Mouse (Mus musculus) spleen, postnatal 10 days (tissue): ENCODE data around the gene Gm10643.

Experiments used
- DNase-seq, 2 experiments: peaks; one replicate each; pipeline ENCODE4 v3.0.0; 2021 to 2022; ENCODE audit warnings: low spot score in 2 of 2

Gm10643 gene

DNA sequence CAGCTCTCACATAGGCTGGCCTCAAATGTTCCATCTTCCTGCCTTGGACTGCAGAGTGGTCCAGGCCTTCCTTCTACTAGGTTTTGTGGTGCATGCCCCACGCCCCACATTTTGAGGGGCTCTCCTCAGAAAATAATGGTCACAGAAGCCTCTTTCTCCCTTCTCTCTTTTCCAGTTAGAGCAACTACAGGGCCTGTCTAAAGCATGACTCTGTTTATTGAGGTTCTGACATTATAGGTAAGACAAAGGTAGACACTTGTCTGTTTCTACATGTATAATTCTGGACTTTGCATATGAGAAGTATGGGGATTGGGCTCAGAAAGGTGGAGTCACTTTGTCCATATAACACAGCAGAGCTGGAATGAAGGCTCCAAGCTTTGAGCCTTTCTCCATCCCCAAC, at the start of gene Gm10643:
Gm10643 (minus strand) TSS at position 101 of the 400 bp plus-strand sequence.
- DNase-seq: no peak

DNA sequence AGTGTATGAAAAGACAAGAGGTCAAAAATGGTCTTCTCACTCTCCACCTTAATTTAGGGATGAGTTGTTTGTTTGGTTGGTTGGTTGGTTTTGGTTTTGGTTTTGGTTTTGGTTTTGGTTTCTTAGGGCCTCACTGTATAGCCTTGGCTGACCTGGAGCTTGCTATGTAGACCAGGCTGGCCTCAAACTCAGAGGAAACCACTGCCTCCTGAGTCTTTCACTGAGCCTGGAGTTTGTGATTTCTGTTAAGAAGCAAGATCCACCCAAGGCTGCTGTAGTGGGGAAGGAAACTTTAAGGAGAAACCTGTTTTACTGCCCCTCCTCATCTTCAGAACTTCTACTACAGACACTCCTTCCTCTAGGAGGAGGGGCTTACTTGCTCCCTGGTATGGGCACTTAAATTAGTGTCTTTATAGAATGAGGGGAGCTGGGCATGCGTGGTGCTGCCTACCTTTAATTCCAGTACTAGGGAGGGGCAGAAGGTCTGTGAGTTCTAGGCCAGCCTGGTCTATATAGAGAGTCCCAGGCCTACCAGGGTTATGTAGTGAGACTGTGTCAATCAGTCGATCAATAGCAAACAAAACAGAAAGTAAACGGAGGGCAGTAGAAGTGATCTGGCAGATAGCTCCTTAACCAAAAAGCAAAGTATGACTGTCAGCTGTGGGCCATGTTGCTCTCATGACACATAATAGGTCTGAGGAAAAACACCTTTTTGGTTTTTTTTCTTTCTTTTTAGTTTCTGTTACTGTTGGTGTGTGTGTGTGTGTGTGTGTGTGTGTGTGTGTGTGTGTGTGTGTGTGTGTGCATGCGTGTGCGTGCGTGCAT, 41.5 kb upstream of the Gm10643 start:
- DNase-seq: no peak

DNA sequence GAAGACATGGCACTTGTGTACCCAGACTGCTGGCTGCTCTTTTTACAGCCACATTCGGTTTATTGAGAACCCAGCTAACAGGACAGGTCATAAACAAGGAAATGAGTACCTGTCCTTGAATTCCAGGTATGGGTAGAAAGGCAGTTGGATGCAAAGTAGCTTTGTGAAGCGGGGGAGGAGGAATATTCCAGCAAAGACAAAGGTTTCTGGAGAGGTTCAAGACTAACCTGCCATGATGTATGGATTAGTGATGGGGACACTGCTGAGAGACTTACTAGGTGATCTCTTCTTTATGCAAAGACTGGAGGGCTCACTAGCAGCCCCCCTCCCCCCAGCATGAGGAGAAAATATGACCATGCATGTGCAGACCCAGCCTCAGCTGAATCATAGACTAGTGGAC, 40.7 kb upstream of the Gm10643 start:
- DNase-seq: no peak

DNA sequence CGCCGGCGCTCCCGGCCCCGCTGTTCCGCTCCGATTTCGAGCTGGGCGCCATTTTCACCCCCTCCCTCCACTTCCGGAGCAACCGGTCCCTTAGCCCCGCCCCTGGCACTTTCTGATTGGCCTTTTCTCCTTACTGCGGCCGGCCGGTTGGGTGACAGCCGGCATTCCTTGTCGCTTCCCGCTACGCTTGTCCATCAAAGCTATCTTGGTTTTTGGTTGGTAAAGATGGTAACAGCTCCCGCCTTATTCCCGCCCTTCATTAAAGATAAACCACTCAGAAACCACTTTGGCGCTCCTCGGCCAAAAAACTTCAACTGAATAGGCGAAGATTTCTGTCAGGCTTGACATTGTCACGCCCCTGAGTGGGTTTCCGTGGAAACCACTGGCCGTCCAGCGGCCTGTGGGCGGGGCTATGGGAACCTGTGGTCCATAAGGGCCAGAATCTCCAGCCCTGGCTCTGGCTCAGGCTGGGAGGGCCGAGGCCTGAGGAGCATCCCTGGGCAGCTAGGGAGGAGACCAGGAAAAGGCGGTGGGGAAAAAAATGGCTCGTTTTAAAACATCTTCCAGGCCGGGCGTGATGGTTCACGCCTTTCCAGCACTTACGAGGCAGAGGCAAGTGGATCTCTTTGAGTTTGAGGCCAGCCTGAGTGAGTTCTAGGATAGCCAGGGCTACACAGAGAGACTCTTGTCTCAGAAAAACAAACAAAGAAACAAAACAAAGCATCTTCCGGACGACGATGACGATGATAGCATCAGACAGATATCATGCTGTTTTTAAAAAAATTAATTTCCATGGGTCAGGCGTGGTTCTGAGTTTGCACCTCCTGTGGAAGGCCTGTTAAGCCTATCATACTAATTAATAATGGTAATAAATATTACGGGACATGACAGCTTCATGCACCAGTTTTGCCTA, 40.0 kb upstream of the Gm10643 start, which contains the start of gene Dcaf15:
Dcaf15 (minus strand) TSS at position 72 of the 913 bp plus-strand sequence.
- peak; percentile 98 to 100 for DNase-seq

DNA sequence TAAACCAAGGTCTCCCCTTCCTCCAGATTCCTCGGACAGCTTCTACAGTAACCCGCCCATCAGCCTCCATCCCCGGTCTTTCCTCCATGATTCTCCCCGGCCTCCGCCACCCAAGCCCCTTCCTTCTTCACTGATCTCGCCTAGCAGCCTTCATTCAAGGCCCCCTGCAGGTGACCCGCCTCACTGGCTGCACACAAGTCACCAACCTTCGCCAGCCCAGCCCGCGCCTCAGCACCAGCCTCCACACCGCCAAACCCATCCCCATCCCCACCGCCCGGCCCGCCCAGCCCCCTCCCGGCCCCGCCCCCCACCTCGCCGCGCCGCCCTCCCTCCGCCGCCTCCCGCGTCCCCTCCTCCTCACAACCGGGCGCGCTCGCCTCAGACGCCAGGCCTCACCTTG, 39.3 kb upstream of the Gm10643 start:
- peak in 1 of 2 experiments; percentile 80 for DNase-seq

DNA sequence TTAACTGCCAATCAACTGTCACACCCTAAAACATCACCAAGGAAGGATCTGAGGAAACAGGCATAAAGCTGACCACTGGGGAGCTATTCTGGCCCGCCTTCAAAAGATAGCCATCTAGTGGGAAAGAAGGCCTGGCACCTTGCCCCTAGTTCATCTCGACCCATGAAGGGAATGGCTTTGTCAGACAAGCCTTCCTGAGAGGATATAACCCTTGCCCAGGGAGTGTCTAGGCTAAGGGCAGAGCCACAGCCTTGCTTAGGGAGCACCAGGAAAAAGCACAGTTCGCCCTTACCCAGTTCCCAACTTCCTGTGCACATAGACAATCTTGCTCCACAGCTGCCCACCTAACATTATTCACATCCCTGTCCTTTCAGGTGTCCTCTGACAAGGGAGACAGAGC, 38.7 kb upstream of the Gm10643 start:
- DNase-seq: peak in 1 of 2 experiments; percentile 25

DNA sequence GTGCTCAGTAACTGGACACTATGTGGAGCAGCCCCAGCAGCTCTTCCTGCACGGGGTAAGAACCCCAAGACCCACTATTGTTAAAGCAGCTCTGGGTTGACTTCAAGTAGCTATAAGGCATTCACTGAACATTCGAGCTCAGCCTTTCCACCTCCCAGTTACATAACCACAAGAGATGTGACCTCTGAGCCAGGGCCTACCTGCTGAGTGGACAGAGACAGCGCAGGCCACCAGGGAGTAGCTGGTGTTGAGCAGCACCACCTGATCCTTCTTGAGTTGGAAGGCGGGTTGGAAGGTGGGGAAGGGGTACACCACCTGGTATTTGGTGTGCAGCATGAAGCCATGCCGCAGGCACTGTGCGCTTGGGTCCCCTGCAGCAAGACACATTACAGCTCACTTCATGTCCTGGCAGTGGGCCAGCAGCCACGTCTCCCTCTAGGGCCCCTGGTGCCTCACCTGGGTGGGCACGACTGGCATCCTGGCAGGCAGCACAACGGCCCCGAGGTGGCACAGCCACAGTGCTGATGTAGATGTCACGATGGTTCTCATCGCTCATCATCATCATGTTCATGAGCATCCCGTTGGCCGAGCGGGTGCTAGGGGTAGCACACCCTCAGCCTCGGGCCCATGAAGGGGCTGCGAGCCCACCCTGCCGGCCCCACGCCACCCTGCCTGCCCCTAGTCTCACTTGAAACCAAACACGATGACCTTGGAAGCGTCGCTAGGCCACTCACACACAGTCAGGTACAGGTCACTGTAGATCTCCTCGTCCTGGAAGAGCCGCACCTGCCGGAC, 36.7 kb upstream of the Gm10643 start:
- DNase-seq: no peak

DNA sequence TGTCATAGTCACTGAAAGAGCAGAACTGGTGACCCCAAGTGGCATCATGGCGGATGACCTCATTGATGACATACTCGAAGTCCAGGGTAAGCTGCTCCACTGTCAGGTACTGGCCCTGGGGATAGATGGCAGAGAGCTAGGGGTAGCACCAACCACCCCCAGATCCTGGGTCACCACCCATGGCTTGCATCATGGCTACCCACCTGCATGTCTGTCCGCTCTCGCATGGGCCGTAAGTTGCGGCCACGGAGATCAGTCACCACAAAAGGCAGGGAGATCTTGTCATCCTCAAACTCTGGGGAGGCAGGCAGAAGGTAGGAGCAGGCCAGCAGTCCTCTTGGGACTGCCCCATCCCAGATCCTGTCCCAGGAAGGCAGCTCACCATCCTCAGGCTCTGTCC, 33.4 kb upstream of the Gm10643 start:
- no peak for DNase-seq

DNA sequence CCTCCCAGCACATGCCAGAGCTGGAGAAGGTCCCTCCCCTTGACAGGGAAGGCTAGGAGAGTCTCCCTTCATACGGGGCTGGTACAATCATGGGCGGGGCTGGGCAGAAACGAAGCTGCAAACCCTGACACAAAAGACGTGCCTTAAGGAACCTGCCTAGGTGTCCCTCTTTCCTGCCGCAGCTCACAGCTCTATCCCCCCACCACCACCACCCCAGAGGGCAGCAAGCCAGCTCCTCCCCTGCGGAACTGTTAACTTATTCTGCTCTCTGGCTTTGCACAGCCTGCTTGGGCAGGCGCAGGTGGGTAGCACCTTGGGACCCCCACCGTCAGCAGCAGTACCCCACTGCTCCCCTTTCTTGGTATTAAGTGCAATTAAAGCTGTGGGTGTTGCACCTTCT, 31.1 kb upstream of the Gm10643 start:
- no peak for DNase-seq

DNA sequence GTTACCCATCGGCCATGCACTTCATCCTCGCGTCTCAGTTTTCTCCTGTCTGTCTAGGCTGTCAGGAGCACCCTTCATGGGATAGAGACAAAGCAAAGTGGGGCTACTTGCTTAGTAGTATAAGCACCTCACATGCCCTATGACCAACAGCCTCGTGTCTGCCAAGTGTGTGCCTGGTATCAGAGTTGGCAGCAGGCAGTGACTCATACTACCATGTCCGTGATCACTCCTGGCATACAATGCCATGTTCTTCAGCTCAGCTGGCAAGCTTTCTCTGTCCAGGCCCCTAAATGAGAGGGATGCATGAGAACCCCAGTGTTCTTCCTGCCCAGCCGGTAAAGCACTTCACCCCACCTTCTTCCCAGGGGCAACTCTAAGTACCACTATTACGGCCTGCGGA, 25.6 kb upstream of the Gm10643 start:
- DNase-seq: no peak

DNA sequence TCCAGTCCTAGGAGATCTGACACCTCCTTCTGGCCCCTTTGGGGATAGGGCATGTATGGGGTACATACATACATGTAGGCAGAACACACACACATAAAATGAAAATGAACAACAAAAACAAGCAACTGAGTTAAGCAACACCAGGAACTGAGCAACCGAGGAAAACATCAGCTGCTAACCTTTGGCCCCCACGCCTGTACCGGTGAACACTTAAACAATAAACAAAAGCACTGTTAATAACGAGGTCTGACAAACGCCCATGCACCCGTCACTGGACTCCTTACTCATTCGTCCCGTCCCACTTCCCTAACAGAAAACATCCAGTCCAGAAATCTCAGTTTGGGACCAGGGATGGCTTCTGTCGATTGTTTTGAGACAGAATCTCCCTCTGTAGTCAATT, 24.3 kb upstream of the Gm10643 start:
- no peak for DNase-seq

DNA sequence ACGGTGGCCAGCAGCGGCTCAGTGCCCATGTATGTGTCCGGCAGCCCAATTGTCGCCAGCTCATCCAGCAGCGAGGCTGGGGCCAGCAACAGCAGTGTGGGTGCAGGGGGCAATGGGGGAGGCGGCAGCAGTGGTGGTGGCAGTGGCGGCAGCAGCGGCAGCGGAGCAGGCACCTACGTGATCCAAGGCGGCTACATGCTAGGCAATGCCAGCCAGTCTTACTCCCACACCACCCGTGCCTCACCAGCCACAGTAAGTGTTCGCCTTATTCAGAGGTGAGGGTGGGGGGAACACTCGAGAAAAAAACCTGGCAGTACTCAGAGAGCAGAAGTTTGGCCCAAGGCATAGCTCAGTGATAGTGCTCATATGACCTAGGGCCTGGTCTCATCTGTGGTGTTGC, 22.9 kb upstream of the Gm10643 start:
- DNase-seq: no peak

DNA sequence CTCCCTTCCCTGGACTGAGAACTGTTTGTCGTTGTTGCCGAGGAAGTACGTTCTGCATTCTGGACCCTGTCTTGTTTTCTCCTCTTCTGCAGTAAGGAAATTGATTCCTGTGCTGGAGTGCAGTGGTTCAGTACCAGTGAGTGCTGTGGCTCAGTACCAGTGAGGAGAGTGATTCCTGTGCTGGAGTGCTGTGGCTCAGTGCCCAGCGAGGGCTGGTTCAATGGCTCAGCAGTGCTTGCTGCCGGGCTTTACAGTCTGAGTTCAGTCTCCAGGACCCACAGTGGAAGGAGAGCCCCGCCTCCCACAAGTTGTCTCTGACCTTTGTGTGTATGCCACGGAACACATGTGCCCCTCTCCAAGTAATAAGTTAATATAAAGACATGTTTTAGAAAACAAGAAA, 22.2 kb upstream of the Gm10643 start:
- DNase-seq: no peak

DNA sequence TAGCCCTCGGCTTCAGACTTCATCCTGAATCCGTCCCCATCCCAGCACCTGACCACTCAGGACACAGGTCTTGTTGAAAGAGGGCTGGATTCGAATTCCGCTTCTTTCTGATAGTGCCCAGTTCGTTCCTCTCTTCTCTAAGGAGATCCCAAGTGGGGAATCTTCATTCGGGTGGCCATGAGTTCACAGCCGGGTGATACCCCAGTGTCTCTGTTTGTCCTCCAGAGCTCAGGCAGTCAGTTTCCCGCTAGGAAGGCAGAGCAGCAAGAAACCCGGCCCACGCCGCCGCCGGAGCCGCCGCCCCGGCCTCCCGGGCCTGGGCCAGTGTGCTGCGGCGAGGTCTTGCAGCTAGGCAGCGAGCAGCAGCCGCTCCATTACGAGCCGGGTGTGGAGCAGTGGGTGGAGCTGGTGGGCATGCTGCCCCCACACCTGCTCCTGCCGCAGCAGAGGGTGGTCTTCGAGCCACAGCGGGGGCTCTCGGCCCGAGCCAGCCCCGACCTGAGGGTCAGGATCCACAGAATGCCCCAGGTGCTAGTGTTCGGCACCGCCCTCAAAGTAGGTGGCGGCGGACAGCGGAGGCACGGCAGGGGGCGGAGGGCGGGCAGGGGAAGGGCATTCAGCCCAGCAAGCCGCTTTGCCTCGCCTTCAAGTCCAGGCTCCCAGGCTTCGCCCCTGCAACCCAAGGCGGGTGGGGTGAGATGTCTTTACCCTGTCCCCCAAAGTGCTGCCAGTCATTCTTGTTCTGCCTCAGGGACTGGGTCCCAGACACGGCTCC, 19.6 kb upstream of the Gm10643 start:
- DNase-seq: no peak

DNA sequence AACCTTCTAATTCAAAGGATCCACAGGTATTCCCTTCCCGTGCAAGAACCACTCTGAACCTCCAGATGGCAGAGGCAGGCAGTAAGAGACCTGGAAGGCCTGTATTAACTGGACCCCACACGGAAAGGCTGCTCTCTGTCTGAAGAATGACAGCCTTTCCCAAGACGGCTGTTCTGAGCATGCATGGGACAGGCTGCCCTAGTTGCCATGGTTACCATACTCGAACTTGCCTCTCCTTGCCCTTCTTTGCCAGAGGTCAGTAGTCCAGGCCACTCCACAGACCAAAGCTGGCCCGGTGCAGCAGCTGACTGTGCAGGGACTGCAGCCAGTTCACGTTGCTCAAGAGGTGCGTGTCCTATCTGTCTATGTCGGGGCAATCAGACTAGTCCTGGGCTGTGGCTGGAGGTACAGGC, 18.9 kb upstream of the Gm10643 start:
- no peak for DNase-seq

DNA sequence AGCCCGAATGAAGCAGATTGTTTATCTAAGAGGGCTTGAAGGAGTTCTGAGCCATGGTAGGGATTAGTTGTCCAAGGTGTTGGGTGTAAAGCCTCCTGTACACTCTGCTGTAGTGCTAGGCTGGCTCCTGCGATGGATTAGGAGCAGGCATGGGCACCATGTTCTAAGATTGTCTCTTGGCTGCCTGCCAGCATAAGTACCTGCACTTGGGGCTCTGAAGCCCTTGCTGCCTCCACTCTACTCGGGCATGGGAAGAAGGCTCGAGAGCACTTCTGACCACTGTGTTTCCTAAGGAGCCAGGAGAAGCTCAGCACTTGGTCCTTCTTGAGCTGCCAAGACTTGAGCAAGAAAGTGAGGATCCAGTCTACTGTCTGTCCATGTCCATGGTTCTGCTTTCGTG, 14.3 kb upstream of the Gm10643 start:
- no peak for DNase-seq

DNA sequence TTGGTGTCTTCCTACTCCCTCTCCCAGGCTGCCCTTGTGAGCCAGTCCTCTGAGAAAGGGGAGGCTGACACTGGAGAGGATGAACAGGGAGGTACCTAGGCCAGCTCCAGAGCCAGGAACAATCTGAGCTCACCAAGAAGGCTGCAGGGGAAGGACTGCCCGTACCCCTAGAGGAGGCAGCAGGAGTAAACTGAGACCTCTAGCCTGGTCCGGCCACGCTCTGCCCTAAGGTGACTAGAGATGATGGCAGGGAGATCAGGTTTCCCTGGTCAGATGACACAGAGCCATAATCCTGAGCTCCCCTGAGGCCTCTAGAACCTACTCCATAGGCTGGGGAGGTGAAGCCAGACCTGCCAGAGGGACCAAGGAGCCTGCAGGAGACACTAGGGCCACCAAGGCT, 11.9 kb upstream of the Gm10643 start:
- no peak for DNase-seq

DNA sequence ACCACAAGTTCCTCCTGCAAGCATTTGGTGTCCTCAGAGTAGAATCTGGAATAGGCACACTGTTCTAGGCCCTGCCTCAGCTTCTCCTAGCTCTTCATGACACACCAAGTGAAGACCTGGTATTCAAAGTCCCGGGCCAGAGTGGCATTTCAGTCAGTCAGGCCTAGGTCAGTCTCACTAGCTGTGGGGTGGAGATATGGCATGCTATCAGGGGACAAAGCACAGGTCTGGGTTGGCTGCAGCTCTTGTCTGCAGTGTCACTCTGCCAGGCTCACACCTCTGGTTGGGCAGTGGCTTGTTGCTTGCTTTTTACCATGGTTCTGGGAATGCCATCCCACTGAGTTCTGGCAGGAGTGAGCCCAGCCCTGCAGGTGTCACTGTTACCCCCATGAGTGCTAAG, 11.5 kb upstream of the Gm10643 start:
- DNase-seq: no peak

DNA sequence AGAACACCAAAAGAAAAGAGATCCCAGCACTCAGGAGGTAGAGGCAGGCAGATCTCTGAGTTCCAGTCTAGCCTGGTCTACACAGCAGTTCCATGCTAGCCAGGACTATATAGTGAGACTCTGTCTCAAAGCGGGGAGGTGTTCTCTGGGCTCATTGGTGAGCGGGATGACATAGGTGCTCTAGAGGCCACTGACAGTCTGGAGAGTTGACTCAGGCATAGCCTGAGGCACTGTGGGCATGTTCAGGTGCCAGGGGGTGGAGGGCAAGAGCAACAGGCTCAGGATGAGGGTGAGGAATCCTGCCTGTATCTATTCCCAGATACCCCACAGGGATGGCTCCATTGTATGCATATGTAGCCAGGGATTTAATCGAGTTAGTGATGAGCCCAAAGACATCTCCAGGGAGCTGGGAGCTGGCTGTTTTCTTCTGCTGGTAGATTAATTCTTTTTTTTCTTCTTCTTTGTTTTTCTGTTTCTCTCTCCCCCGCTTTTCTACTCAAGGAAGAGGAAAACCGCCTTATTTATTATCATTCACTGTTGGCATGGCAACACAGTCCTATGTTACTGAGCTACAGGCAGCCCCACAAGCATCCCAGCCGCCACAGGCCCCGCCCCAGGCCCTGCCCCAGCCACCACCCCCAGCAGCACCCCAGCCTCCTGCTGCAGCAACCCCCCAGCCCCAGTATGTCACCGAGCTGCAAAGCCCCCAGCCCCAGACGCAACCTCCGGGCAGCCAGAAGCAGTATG, 8.5 kb upstream of the Gm10643 start:
- no peak for DNase-seq

DNA sequence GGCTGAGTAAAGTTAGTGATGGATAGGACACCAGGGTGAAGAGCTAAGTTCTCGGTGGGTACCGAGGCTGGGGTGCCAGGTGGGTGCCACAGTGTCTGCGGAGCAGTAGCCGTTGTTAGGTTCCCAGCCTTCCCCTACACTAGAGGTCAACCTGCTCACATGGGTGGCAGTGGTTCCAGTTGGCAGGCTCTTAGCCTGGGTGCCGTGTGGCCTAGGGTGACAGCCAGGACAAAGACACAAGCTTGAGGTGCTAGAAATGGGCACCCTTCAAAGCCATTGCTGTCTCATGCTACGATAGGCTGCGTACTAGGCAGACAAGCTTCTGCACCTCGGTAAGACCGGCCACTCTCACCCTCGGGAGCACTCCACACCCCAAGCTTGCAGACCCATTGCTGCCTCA, 7.4 kb upstream of the Gm10643 start:
- DNase-seq: no peak
